Mouse (Mus musculus): Measurements from ENCODE around the gene Pga5.

DNA sequence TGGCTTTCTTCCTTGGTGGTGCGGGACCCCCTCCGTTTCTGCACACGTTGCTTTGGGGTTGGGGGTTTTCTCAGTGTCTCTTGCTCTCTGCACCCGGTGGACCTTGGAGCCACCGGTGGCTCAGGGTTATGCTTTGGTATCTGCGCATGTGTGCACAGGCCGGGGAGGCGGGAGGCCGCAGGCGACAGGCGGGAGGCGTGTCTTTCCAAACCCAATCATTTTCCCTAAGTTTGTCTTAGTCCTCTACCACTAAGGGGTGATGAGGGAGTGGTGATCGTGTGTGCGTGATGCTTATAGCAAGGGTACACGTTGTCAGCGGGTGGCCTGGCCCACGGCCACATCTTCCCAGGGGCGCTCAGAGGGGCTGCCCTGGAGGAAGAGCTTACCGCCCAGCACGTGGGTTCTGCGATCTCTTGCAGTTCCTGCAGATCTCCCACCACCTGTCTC lies 43.0 kb downstream of the Pga5 start:
- no peak for TF ChIP-seq CTCF (IDR thresholded peaks at IDR 0.05; ENCODE audit: extremely low read depth, insufficient read depth, insufficient read length, insufficient replicate concordance)
- TF ChIP-seq POLR2A (IDR thresholded peaks at IDR 0.05; ENCODE audit: low read depth, low read length) = no peak

Measured in spleen, adult 2 months (tissue).